Mouse (Mus musculus) v-Abl transformed pro-B cells (cell line): ENCODE data around the gene Slc24a2.

ENCODE experiments used
- in situ Hi-C, 2 experiments: fragments of 400-800 bp; cut with MboI; formaldehyde crosslinking; loops; one replicate each; pipeline ENCODE4 v1.15.1; 2025; ENCODE audit not compliant: unreplicated experiment in 2 of 2

Gene Slc24a2

GRCm38 (mm10) chr4:87126756-87127155, 103.5 kb downstream of the Slc24a2 start:
- in situ Hi-C loops, result no loop called here

GRCm38 (mm10) chr4:87119758-87120157, 110.5 kb downstream of the Slc24a2 start:
- in situ Hi-C loops, result no loop called here

- in situ Hi-C loops, result no loop called here
Observed at GRCm38 (mm10) chr4:87115726-87116125, 114.6 kb downstream of the Slc24a2 start.

- in situ Hi-C loops, result no loop called here
Observed at GRCm38 (mm10) chr4:87109331-87110059, 120.8 kb downstream of the Slc24a2 start.

GRCm38 (mm10) chr4:87100936-87101335, 129.3 kb downstream of the Slc24a2 start:
- in situ Hi-C loops, result no loop called here

- in situ Hi-C loops, result no loop called here
Observed at GRCm38 (mm10) chr4:87096186-87096585, 134.1 kb downstream of the Slc24a2 start.

GRCm38 (mm10) chr4:87093612-87094011, 136.7 kb downstream of the Slc24a2 start:
- in situ Hi-C loops, result no loop called here

GRCm38 (mm10) chr4:87090841-87091240, 139.4 kb downstream of the Slc24a2 start:
- in situ Hi-C loops, result no loop called here

- in situ Hi-C loops, result no loop called here
Observed at GRCm38 (mm10) chr4:87088713-87089112, 141.6 kb downstream of the Slc24a2 start.

- in situ Hi-C loops, result no loop called here
Observed at GRCm38 (mm10) chr4:87087597-87087996, 142.7 kb downstream of the Slc24a2 start.

- in situ Hi-C loops, result no loop called here
Observed at GRCm38 (mm10) chr4:87086933-87087577, 143.2 kb downstream of the Slc24a2 start.

- in situ Hi-C loops, result no loop called here
Observed at GRCm38 (mm10) chr4:87081321-87081720, 149.0 kb downstream of the Slc24a2 start.

- in situ Hi-C loops, result no loop called here
Observed at GRCm38 (mm10) chr4:87079305-87079704, 151.0 kb downstream of the Slc24a2 start.

- in situ Hi-C loops, result no loop called here
Observed at GRCm38 (mm10) chr4:87078726-87079125, 151.6 kb downstream of the Slc24a2 start.

GRCm38 (mm10) chr4:87075761-87076160, 154.5 kb downstream of the Slc24a2 start:
- in situ Hi-C loops, result no loop called here

GRCm38 (mm10) chr4:87068121-87068520, 162.2 kb downstream of the Slc24a2 start:
- in situ Hi-C loops, result no loop called here

GRCm38 (mm10) chr4:87065227-87065626, 165.1 kb downstream of the Slc24a2 start:
- in situ Hi-C loops, result no loop called here

GRCm38 (mm10) chr4:87064561-87064960, 165.7 kb downstream of the Slc24a2 start:
- in situ Hi-C loops, result no loop called here

- in situ Hi-C loops, result no loop called here
Observed at GRCm38 (mm10) chr4:87062771-87063253, 167.5 kb downstream of the Slc24a2 start.

GRCm38 (mm10) chr4:87061696-87062095, 168.6 kb downstream of the Slc24a2 start:
- in situ Hi-C loops, result no loop called here

- in situ Hi-C loops, result no loop called here
Observed at GRCm38 (mm10) chr4:87057572-87057971, 172.7 kb downstream of the Slc24a2 start.

- in situ Hi-C loops, result no loop called here
Observed at GRCm38 (mm10) chr4:87055768-87056167, 174.5 kb downstream of the Slc24a2 start.
